Mouse (Mus musculus): ENCODE measurements around the gene Olfr555. TPM values are rescaled to one million over a fixed set of nuclear protein-coding genes. Genes with fewer than 3 reads are reported as not detected.

Gene Olfr555
- polyA plus RNA-seq, 1 experiment from 2014 or later = not detected

DNA sequence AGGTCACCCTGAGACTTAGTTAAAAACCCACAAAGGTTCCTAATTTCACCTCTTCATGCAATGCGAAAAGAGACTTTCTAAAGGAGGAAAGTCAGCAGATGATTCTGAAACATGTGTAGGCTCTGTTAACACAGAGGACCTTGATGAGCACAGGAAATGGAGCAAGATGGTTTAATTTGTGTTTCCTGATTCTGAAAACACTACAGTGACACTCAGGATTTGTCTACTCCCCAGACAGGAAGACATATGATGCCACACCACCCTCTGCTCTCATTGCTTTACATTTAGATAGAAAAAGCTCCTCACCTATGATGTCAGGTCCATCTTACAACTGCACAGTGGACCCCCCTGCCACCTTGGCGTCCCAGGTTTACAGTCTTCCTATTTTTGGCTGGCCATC is 17.6 kb downstream of the Olfr555 start:
- DNase-seq (no peak), ATAC-seq (ENCODE audit: low FRiP score, low TSS enrichment) (no peak)
- Histone ChIP-seq H3K27me3 (ENCODE audit: control insufficient read depth, insufficient read depth, low read length) (no peaks in the 10 kb centered on the region), H3K9ac (replicated peaks; ENCODE audit: low read length) (no peak overlapping the region), H3K4me2 (ENCODE audit: low read length) (no peak overlapping the region), H3K4me3 (replicated peaks; ENCODE audit: low read depth, low read length) (no peak overlapping the region), H3K9me3 (ENCODE audit: control insufficient read depth, low read length) (no peaks in the 10 kb centered on the region), H3K27ac (replicated peaks; ENCODE audit: low read depth, low read length) (no peak overlapping the region), H3K36me3 (ENCODE audit: control insufficient read depth, insufficient read depth, low read length) (no peaks in the 10 kb centered on the region), H3K4me1 (ENCODE audit: control insufficient read depth, insufficient read depth, low read length) (no peaks in the 10 kb centered on the region)
- 84% methylated on average over 2 of the region's 2 CpGs for WGBS

DNA sequence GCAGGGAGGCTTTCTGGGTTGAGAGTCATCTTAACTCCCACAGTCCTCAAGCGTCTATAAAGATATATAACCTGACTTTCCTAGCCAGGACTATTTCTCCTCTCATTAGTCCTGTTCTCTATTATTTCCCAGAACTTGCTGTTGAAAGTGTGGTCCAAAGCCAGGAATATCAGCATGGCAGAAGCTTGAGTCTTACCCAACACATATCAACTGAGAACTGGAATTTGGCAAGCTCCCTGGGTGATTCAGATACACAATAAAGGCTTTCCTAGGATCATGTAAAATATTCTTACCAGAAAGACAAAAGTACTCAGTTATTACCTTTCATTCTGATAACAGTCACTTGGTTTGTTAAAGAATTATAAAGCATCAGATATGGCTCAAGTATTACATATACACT is 23.3 kb downstream of the Olfr555 start:
- Histone ChIP-seq H3K36me3 (ENCODE audit: control insufficient read depth, insufficient read depth, low read length) (no peaks in the 10 kb centered on the region), H3K27me3 (ENCODE audit: control insufficient read depth, insufficient read depth, low read length) (no peaks in the 10 kb centered on the region), H3K4me2 (ENCODE audit: low read length) (no peak overlapping the region), H3K4me3 (replicated peaks; ENCODE audit: low read depth, low read length) (no peak overlapping the region), H3K27ac (replicated peaks; ENCODE audit: low read depth, low read length) (no peak overlapping the region), H3K9me3 (ENCODE audit: control insufficient read depth, low read length) (no peaks in the 10 kb centered on the region), H3K4me1 (ENCODE audit: control insufficient read depth, insufficient read depth, low read length) (no peaks in the 10 kb centered on the region), H3K9ac (replicated peaks; ENCODE audit: low read length) (no peak overlapping the region)
- 93% methylated on average over 1 of the region's 1 CpGs for WGBS
- DNase-seq (no peak), ATAC-seq (ENCODE audit: low FRiP score, low TSS enrichment) (no peak)

DNA sequence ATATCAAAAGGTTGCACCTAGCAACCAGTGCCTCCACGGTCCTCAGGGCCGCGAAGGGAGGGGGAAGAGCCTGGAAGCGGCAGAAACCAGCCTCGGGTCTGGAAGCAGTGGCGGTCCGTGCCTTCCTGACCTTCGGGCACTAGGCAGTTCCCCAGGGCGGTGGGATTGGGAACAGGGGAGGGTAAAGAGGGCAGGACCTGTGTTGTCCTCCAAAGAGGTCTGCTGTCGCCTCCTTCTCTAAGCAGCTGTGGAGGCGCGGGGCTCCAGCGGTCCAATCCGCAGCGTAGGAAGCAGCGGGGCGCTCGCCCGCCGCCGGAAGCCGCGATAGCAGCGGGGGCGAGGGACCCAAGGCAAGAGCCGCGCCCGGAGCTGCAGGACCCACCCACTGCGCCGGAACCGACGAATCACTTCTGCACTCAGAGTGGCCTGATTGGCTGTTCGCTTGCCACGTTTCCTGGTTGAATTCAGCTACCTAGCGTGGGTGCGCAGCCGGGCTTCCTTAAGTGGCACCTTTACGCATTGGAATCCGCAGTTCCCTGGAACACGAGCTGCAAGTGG is 28.4 kb downstream of the Olfr555 start, which contains the start of gene Trim68:
Gene Trim68, minus strand, starts transcription at position 384 of the 558 bp plus-strand sequence.
- under 1% methylated on average over 40 of the region's 40 CpGs for WGBS

DNA sequence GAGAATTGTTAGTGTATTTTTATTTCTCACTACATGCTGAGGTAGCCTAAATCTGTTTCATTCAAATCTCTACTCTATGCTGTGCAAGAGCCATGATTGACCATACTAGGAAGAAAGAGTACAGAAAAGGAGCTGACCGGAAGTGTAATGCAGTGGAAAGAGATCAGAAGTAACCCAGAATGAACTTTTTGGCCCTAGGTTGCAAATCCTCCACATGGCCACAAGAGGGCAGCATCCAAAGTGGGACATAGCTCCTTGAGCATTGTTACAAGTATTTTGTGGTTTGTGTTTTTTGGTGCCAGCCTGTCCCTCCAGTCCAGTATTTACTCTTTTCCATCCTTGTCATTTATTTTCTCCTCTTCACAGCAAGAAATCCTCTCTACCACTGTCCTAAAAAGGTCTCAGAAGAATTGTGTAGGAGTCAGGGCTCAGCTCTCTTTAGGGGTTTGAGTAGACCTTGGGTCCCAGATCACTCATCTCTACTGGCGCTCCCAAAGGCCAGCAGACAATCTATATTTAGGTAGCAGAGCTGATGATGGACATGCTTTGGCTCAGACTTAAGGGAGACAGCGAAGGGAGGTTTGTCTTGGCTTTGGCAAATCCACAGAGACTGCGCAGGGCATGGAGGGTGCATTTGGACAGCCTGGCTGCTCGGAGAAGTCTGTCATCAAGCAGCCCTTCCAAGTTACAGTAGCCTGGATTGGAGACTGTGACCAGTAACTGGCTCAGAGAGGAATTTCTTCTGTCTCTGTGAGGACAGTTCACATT is 36.9 kb downstream of the Olfr555 start, which contains the start of gene Olfr557:
Gene Olfr557, plus strand, starts transcription at position 553 of the 768 bp plus-strand sequence.
- Histone ChIP-seq H3K4me1 (ENCODE audit: control insufficient read depth, insufficient read depth, low read length) (no peaks in the 10 kb centered on the region), H3K27me3 (ENCODE audit: control insufficient read depth, insufficient read depth, low read length) (no peaks in the 10 kb centered on the region), H3K4me3 (replicated peaks; ENCODE audit: low read depth, low read length) (no peak within 1 kb of the TSS), H3K27ac (replicated peaks; ENCODE audit: low read depth, low read length) (no peak within 1 kb of the TSS), H3K9ac (replicated peaks; ENCODE audit: low read length) (no peak within 1 kb of the TSS), H3K9me3 (ENCODE audit: control insufficient read depth, low read length) (no peaks in the 10 kb centered on the region), H3K4me2 (ENCODE audit: low read length) (no peak within 1 kb of the TSS), H3K36me3 (ENCODE audit: control insufficient read depth, insufficient read depth, low read length) (no peaks in the 10 kb centered on the region)
- DNase-seq = peak; percentile 72
- 80% methylated on average over 5 of the region's 5 CpGs for WGBS
- no peak for ATAC-seq (ENCODE audit: low FRiP score, low TSS enrichment)

More for the DNA sequence above, 28.4 kb downstream of the Olfr555 start, which contains the start of gene Trim68:
- Histone ChIP-seq H3K4me1 (ENCODE audit: control insufficient read depth, insufficient read depth, low read length) (0 out of 2 replicates have a peak, but pooled peaks cover 3% of the 10 kb centered on the region), H3K36me3 (ENCODE audit: control insufficient read depth, insufficient read depth, low read length) (no peaks in the 10 kb centered on the region), H3K9ac (replicated peaks; ENCODE audit: low read length) (peak within 1 kb of the TSS; percentile 62), H3K4me2 (ENCODE audit: low read length) (peak within 1 kb of the TSS; percentile 65), H3K27me3 (ENCODE audit: control insufficient read depth, insufficient read depth, low read length) (no peaks in the 10 kb centered on the region), H3K27ac (replicated peaks; ENCODE audit: low read depth, low read length) (peak within 1 kb of the TSS; percentile 57; the same call in 1 of the 2 replicates), H3K9me3 (ENCODE audit: control insufficient read depth, low read length) (no peaks in the 10 kb centered on the region), H3K4me3 (replicated peaks; ENCODE audit: low read depth, low read length) (peak within 1 kb of the TSS; percentile 61)
- DNase-seq (peak; percentile 96), ATAC-seq (ENCODE audit: low FRiP score, low TSS enrichment) (peak; percentile 99)

DNA sequence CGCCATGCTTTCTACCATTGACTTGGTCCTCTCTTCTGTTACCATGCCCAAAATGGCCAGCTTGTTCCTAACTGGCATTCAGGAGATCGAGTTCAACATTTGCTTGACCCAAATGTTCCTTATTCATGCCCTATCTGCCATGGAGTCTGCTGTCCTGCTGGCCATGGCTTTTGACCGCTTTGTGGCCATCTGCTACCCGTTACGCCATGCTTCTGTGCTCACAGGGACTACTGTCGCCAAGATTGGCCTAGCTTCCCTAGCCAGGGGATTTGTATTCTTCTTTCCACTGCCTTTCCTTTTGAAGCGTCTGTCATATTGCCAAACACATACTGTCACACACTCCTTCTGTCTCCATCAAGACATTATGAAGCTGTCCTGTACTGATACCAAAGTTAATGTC is 39.8 kb downstream of the Olfr555 start:
- Histone ChIP-seq H3K27ac (replicated peaks; ENCODE audit: low read depth, low read length) (no peak overlapping the region), H3K27me3 (ENCODE audit: control insufficient read depth, insufficient read depth, low read length) (no peaks in the 10 kb centered on the region), H3K4me1 (ENCODE audit: control insufficient read depth, insufficient read depth, low read length) (no peaks in the 10 kb centered on the region), H3K36me3 (ENCODE audit: control insufficient read depth, insufficient read depth, low read length) (no peaks in the 10 kb centered on the region), H3K9me3 (ENCODE audit: control insufficient read depth, low read length) (no peaks in the 10 kb centered on the region), H3K4me3 (replicated peaks; ENCODE audit: low read depth, low read length) (no peak overlapping the region), H3K4me2 (ENCODE audit: low read length) (no peak overlapping the region), H3K9ac (replicated peaks; ENCODE audit: low read length) (no peak overlapping the region)
- 86% methylated on average over 7 of the region's 7 CpGs for WGBS
- ATAC-seq (ENCODE audit: low FRiP score, low TSS enrichment) (no peak), DNase-seq (no peak)

DNA sequence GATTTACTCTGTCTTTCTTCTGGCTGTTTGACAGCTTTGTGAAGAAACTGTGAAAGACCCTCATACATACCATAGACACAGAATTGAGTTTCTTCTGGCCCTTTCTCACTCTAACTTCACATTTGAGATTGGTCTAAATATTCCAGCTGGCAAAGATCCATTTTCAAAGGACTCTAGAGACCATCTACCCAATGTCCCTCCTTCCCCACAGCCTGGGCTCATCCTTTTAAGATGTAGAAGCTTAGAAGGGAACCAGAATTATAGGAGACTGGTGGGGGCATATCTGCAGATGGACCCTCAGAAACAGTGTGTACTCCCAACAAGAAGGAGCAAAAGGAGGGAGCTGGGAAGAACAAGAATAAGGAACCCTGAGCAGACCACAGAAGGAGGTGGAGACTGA is 43.3 kb downstream of the Olfr555 start, which contains the start of gene Olfr558:
Gene Olfr558, plus strand, starts transcription at position 301 of the 400 bp plus-strand sequence.
- no peaks in the 10 kb centered on the region for H3K36me3 ChIP-seq (ENCODE audit: control insufficient read depth, insufficient read depth, low read length)
- no peaks in the 10 kb centered on the region for H3K9me3 ChIP-seq (ENCODE audit: control insufficient read depth, low read length)
- H3K4me1 ChIP-seq (ENCODE audit: control insufficient read depth, insufficient read depth, low read length) = no peaks in the 10 kb centered on the region
- DNase-seq = no peak
- H3K27me3 ChIP-seq (ENCODE audit: control insufficient read depth, insufficient read depth, low read length) = no peaks in the 10 kb centered on the region
- H3K9ac ChIP-seq (replicated peaks; ENCODE audit: low read length) = no peak within 1 kb of the TSS
- no peak within 1 kb of the TSS for H3K4me2 ChIP-seq (ENCODE audit: low read length)
- no peak for ATAC-seq (ENCODE audit: low FRiP score, low TSS enrichment)
- no peak within 1 kb of the TSS for H3K27ac ChIP-seq (replicated peaks; ENCODE audit: low read depth, low read length)
- no peak within 1 kb of the TSS for H3K4me3 ChIP-seq (replicated peaks; ENCODE audit: low read depth, low read length)

Other genes with a start within 250 kb of the Olfr555 start
- 36.2 and 65.9 TPM in 2 replicates for gene Rrm1, start 217.1 kb upstream of the Olfr555 start, polyA plus RNA-seq (2014; fragmentation: Nextera tagmentation; extraction: Ambion mirVana)
- 0.61 and 0.74 TPM in 2 replicates for gene Olfr543, start 177.1 kb upstream of the Olfr555 start, polyA plus RNA-seq (2014; fragmentation: Nextera tagmentation; extraction: Ambion mirVana)
- gene Olfr544, start 170.5 kb upstream of the Olfr555 start, polyA plus RNA-seq (2014; fragmentation: Nextera tagmentation; extraction: Ambion mirVana) = 0.14 and 0.22 TPM in 2 replicates
- 0.20 TPM in 1 of 2 replicates, not detected in the other for gene Olfr545, start 159.2 kb upstream of the Olfr555 start, polyA plus RNA-seq (2014; fragmentation: Nextera tagmentation; extraction: Ambion mirVana)
- gene Olfr547, start 124.1 kb upstream of the Olfr555 start, polyA plus RNA-seq (2014; fragmentation: Nextera tagmentation; extraction: Ambion mirVana) = not detected in 2 replicates
- gene Olfr548-ps1, start 117.9 kb upstream of the Olfr555 start, polyA plus RNA-seq (2014; fragmentation: Nextera tagmentation; extraction: Ambion mirVana) = not detected in 2 replicates
- not detected in 2 replicates for gene Olfr549, start 109.0 kb upstream of the Olfr555 start, polyA plus RNA-seq (2014; fragmentation: Nextera tagmentation; extraction: Ambion mirVana)
- 0.61 TPM in 1 of 2 replicates, not detected in the other for gene Trim21, start 93.3 kb upstream of the Olfr555 start, polyA plus RNA-seq (2014; fragmentation: Nextera tagmentation; extraction: Ambion mirVana)
- not detected in 2 replicates for gene Olfr550, start 87.4 kb upstream of the Olfr555 start, polyA plus RNA-seq (2014; fragmentation: Nextera tagmentation; extraction: Ambion mirVana)
- gene Olfr551, start 66.9 kb upstream of the Olfr555 start, polyA plus RNA-seq (2014; fragmentation: Nextera tagmentation; extraction: Ambion mirVana) = not detected in 2 replicates
- not detected in 2 replicates for gene Olfr552, start 61.1 kb upstream of the Olfr555 start, polyA plus RNA-seq (2014; fragmentation: Nextera tagmentation; extraction: Ambion mirVana)
- gene Olfr553, start 40.6 kb upstream of the Olfr555 start, polyA plus RNA-seq (2014; fragmentation: Nextera tagmentation; extraction: Ambion mirVana) = not detected in 2 replicates
- not detected in 2 replicates for gene Olfr554, start 20.4 kb upstream of the Olfr555 start, polyA plus RNA-seq (2014; fragmentation: Nextera tagmentation; extraction: Ambion mirVana)
- gene Olfr556, start 6.1 kb downstream of the Olfr555 start, polyA plus RNA-seq (2014; fragmentation: Nextera tagmentation; extraction: Ambion mirVana) = not detected in 2 replicates
- 6.5 and 8.1 TPM in 2 replicates for gene Trim68, start 28.5 kb downstream of the Olfr555 start, polyA plus RNA-seq (2014; fragmentation: Nextera tagmentation; extraction: Ambion mirVana)
- not detected in 2 replicates for gene Olfr557, start 37.1 kb downstream of the Olfr555 start, polyA plus RNA-seq (2014; fragmentation: Nextera tagmentation; extraction: Ambion mirVana)
- not detected in 2 replicates for gene Olfr558, start 43.4 kb downstream of the Olfr555 start, polyA plus RNA-seq (2014; fragmentation: Nextera tagmentation; extraction: Ambion mirVana)
- gene Olfr33, start 60.2 kb downstream of the Olfr555 start, polyA plus RNA-seq (2014; fragmentation: Nextera tagmentation; extraction: Ambion mirVana) = not detected in 2 replicates
- not detected in 2 replicates for gene Olfr559, start 68.7 kb downstream of the Olfr555 start, polyA plus RNA-seq (2014; fragmentation: Nextera tagmentation; extraction: Ambion mirVana)
- not detected in 2 replicates for gene Olfr560, start 100.5 kb downstream of the Olfr555 start, polyA plus RNA-seq (2014; fragmentation: Nextera tagmentation; extraction: Ambion mirVana)
- not detected in 2 replicates for gene Olfr78, start 100.6 kb downstream of the Olfr555 start, polyA plus RNA-seq (2014; fragmentation: Nextera tagmentation; extraction: Ambion mirVana)
- not detected in 2 replicates for gene Olfr561, start 112.4 kb downstream of the Olfr555 start, polyA plus RNA-seq (2014; fragmentation: Nextera tagmentation; extraction: Ambion mirVana)
- not detected in 2 replicates for gene Olfr564, start 144.7 kb downstream of the Olfr555 start, polyA plus RNA-seq (2014; fragmentation: Nextera tagmentation; extraction: Ambion mirVana)
- not detected in 2 replicates for gene Olfr566, start 199.9 kb downstream of the Olfr555 start, polyA plus RNA-seq (2014; fragmentation: Nextera tagmentation; extraction: Ambion mirVana)
- gene Olfr568, start 218.3 kb downstream of the Olfr555 start, polyA plus RNA-seq (2014; fragmentation: Nextera tagmentation; extraction: Ambion mirVana) = not detected in 2 replicates
- gene Olfr569, start 232.1 kb downstream of the Olfr555 start, polyA plus RNA-seq (2014; fragmentation: Nextera tagmentation; extraction: Ambion mirVana) = not detected in 2 replicates
- gene Olfr570, start 235.8 kb downstream of the Olfr555 start, polyA plus RNA-seq (2014; fragmentation: Nextera tagmentation; extraction: Ambion mirVana) = not detected in 2 replicates

All from midbrain, embryonic 14.5 days (tissue).